Mouse (Mus musculus): ENCODE data around the gene Pea15a. TPM values are rescaled to one million over a fixed set of nuclear protein-coding genes. Genes with fewer than 3 reads are reported as not detected.

The Pea15a gene
- polyA plus RNA-seq, 1 experiment from 2014 or later = 140 TPM

DNA sequence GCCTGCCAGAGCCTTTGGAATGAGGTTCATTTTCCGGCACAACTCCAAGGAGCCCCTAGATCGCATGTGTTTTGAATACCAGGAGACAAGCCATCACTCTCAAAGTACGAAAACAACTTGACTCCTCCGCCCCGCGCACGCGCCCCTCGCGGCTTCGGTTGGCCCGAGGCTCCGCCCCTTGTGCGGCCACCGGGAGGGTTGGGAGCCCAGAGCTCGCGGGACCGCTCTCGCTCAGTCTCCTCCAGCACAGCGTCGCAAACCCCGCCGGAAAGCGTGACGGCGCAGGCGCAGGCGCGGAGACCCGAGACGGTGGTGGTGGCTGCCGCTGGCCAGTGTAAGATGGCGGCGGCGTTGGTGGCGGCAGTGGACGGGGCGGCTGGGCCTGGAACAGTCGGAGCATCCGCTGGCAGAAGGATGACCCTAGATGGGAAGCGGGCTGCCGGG is 58.7 kb downstream of the Pea15a start, which contains the start of gene Dcaf8:
TSS of gene Dcaf8 (plus strand) at position 250 of the 444 bp plus-strand sequence.
- no peak for TF ChIP-seq CTCF (IDR thresholded peaks at IDR 0.05; ENCODE audit: low read depth)
- Histone ChIP-seq H3K27ac (ENCODE audit: low read depth) (peak within 1 kb of the TSS; percentile 99), H3K9ac (peak within 1 kb of the TSS; percentile 100), H3K4me2 (peak within 1 kb of the TSS; percentile 85), H3K4me1 (ENCODE audit: insufficient read depth) (peaks cover 7% of the 10 kb centered on the region; the same call in 1 of the 2 replicates), H3K27me3 (ENCODE audit: insufficient read depth, low read length) (no peaks in the 10 kb centered on the region), H3K36me3 (ENCODE audit: insufficient read depth) (peaks cover 28% of the 10 kb centered on the region), H3K9me3 (ENCODE audit: low read depth, low read length) (no peaks in the 10 kb centered on the region), H3K4me3 (ENCODE audit: low read depth, low read length) (peak within 1 kb of the TSS; percentile 98)
- DNase-seq (peak; percentile 99), ATAC-seq (ENCODE audit: insufficient read depth) (peak; percentile 99)
- whole genome bisulfite sequencing = under 1% methylated on average over 42 of the region's 42 CpGs

Other genes starting within 250 kb of the Pea15a start
- gene Vangl2, start 178.4 kb downstream of the Pea15a start, polyA plus RNA-seq (2014; fragmentation: Nextera tagmentation; extraction: Ambion mirVana) = 17.1 TPM in 2 replicates
- gene Nhlh1, start 149.2 kb downstream of the Pea15a start, polyA plus RNA-seq (2014; fragmentation: Nextera tagmentation; extraction: Ambion mirVana) = not detected in 2 replicates
- 218 and 226 TPM in 2 replicates for gene Copa, start 124.3 kb downstream of the Pea15a start, polyA plus RNA-seq (2014; fragmentation: Nextera tagmentation; extraction: Ambion mirVana)
- gene Ncstn, start 124.0 kb downstream of the Pea15a start, polyA plus RNA-seq (2014; fragmentation: Nextera tagmentation; extraction: Ambion mirVana) = 131 and 133 TPM in 2 replicates
- 110 and 112 TPM in 2 replicates for gene Pex19, start 80.0 kb downstream of the Pea15a start, polyA plus RNA-seq (2014; fragmentation: Nextera tagmentation; extraction: Ambion mirVana)
- gene Dcaf8, start 58.7 kb downstream of the Pea15a start, polyA plus RNA-seq (2014; fragmentation: Nextera tagmentation; extraction: Ambion mirVana) = 108 and 111 TPM in 2 replicates
- gene Casq1, start 13.1 kb upstream of the Pea15a start, polyA plus RNA-seq (2014; fragmentation: Nextera tagmentation; extraction: Ambion mirVana) = 5.0 and 5.9 TPM in 2 replicates
- gene Atp1a4, start 51.6 kb upstream of the Pea15a start, polyA plus RNA-seq (2014; fragmentation: Nextera tagmentation; extraction: Ambion mirVana) = not detected in 2 replicates
- 38.6 and 47.8 TPM in 2 replicates for gene Igsf8, start 54.8 kb upstream of the Pea15a start, polyA plus RNA-seq (2014; fragmentation: Nextera tagmentation; extraction: Ambion mirVana)
- 1.3 and 1.4 TPM in 2 replicates for gene Atp1a2, start 91.3 kb upstream of the Pea15a start, polyA plus RNA-seq (2014; fragmentation: Nextera tagmentation; extraction: Ambion mirVana)
- gene Kcnj9, start 122.5 kb upstream of the Pea15a start, polyA plus RNA-seq (2014; fragmentation: Nextera tagmentation; extraction: Ambion mirVana) = 0.04 TPM in 1 of 2 replicates, not detected in the other
- 0.18 and 0.24 TPM in 2 replicates for gene Kcnj10, start 134.4 kb upstream of the Pea15a start, polyA plus RNA-seq (2014; fragmentation: Nextera tagmentation; extraction: Ambion mirVana)
- 9.0 and 9.9 TPM in 2 replicates for gene Pigm, start 169.7 kb upstream of the Pea15a start, polyA plus RNA-seq (2014; fragmentation: Nextera tagmentation; extraction: Ambion mirVana)

All from lung, embryonic 14.5 days (tissue).